Mouse (Mus musculus) cortical plate, adult 2 months (tissue): ENCODE measurements at regions not wholly inside any gene's neighbourhood (a gene's known extent, or its start where the extent isn't known, plus 50 kb on each side); places are given as distances from the start of the nearest gene placed in this dataset.

Experiments
- H3K27ac ChIP-seq: fragments of 200-500 bp; 2 replicates; pipeline ENCODE4 v1.5.1; 2012; ENCODE audit warnings: low read length, control low read depth, inconsistent platforms; ENCODE audit not compliant: insufficient read depth
- H3K4me1 ChIP-seq: fragments of 200-500 bp; 2 replicates; pipeline ENCODE4 v1.6.1; 2011; ENCODE audit warnings: low read length; ENCODE audit not compliant: control insufficient read depth, insufficient read depth
- H3K4me3 ChIP-seq: fragments of 200-500 bp; 2 replicates; pipeline ENCODE4 v1.5.1; 2011; ENCODE audit warnings: mild to moderate bottlenecking, low read length, control low read depth; ENCODE audit not compliant: insufficient read depth
- CTCF ChIP-seq: fragments of 200-500 bp; IDR thresholded peaks from 2 replicates; pipeline ENCODE4 v1.5.1; 2011; ENCODE audit warnings: mild to moderate bottlenecking, control low read depth, low read length; ENCODE audit not compliant: insufficient read depth; ENCODE audit errors: extremely low read depth
- POLR2A ChIP-seq: fragments of 200-500 bp; IDR thresholded peaks from 2 replicates; pipeline ENCODE4 v1.6.1; 2011; ENCODE audit warnings: mild to moderate bottlenecking, low read length, control low read depth; ENCODE audit not compliant: insufficient read depth; ENCODE audit errors: extremely low read depth

GRCm38 (mm10) chr15:51730106-51730505, 2154.6 kb upstream of the Gm7489 start:
- no peaks in the 10 kb centered on the region for H3K4me1 ChIP-seq
- no peak for TF ChIP-seq POLR2A
- TF ChIP-seq CTCF, result no peak
- no peak overlapping the region for H3K4me3 ChIP-seq
- no peak overlapping the region for H3K27ac ChIP-seq

- TF ChIP-seq CTCF (no peak), POLR2A (no peak)
Measured at GRCm38 (mm10) chr15:51730805-51731412, 2153.8 kb upstream of the Gm7489 start.

GRCm38 (mm10) chr15:51734194-51734593, 2150.5 kb upstream of the Gm7489 start:
- Histone ChIP-seq H3K4me3 (no peak overlapping the region), H3K27ac (no peak overlapping the region), H3K4me1 (no peaks in the 10 kb centered on the region)
- TF ChIP-seq POLR2A (no peak), CTCF (no peak)

More at GRCm38 (mm10) chr15:51730805-51731412, 2153.8 kb upstream of the Gm7489 start:
- Histone ChIP-seq H3K27ac (no peak overlapping the region), H3K4me1 (no peaks in the 10 kb centered on the region), H3K4me3 (no peak overlapping the region)
